Mouse (Mus musculus): ENCODE data around the gene Sema6b.

Sema6b gene

GRCm38 (mm10) chr17:56146131-56146530, 6.0 kb upstream of the Sema6b start:
- DNase-seq (ENCODE audit: low spot score in 2 of 2) = no peak

DNA sequence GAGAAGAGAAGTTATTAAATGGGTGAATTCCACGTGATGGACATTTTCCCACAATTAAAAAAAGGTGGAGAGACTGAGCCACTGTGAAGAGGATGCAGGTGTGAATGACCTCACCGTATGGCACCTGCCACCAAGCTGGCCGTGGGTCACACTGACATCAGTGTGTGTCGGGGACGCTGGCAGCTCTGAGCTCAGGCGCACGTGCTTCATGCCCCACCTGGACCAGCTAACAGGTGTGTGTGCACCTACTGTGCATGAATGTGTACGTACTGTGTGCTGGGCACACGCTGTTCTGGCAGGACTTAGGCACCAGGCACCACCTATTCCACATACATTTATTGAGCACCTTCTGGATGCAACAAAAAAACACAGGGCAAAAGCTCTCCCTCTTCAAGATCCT, 4.4 kb upstream of the Sema6b start:
- DNase-seq (ENCODE audit: low spot score in 2 of 2) = no peak

DNA sequence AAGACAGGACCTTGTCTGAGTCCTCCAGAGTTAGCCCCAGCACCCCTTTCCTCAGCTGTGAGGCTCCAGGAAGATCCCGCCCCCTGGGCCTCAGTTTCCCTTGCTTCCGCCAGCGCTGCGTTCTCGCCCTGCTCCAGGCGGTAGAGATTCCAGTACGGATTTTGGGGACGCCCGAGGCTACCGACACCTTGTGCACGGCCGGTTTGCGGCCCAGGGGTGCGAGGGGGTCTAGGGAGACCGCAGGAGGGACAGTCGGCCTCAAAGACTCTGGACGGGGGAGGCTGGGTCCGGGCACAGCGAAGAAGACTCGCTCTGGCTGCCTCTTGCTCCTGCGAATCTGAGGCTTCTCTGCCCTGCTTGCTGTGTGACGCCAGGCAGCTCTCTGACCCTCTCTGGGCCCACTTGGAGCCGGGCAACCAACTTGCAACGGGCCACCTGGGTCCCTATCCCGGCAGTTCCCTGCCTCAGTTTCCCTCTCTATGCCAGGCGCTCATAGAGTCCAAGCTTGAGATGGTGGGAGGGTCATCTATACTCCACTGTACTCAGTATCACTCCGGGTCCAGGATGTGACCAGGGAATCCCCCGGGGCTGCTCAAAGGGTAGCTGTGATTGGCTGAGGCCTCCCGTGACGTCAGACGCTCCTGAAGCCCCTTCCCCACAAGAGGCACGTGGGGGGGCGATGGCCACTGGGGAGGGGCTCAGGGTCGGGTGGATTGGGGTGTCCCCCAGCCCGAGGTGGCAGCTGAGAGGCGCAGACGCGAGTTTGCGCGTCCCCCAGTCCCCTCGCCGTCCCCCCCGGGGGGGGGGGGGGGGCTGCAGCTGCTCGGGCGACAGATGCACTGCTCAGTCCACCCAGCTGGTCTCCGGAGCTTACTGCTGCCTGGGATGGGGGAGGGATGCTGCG, 1.8 kb upstream of the Sema6b start:
- DNase-seq (ENCODE audit: low spot score in 2 of 2) = peak in 1 of 2 experiments; percentile 57

GRCm38 (mm10) chr17:56139355-56139754, 788 bp downstream of the Sema6b start:
- no peak for DNase-seq (ENCODE audit: low spot score in 2 of 2)

GRCm38 (mm10) chr17:56137839-56138613, 2.1 kb downstream of the Sema6b start:
- no peak for DNase-seq (ENCODE audit: low spot score in 2 of 2)

DNA sequence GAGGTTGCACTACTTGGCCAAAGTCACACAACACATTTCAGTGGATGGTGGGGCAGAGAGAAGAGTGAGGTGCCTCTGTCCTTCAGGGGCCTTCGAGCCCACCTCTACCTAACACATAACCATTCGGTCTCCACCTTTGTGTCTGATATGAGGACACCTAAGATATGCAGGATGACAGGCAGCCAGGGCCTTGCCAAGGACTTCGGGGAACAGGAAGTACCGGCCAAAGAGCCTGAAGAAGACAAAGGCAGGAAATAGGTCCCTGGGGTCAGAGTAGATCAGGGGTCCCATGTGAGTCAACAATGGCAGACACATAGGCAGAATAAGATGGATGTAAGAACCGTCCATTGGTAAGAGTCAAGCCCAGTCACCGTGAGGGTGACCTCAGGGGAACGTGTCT, 3.6 kb downstream of the Sema6b start:
- no peak for DNase-seq (ENCODE audit: low spot score in 2 of 2)

- DNase-seq (ENCODE audit: low spot score in 2 of 2) = no peak
These were observed 5.6 kb downstream of the Sema6b start for GRCm38 (mm10) chr17:56134463-56134971.

DNA sequence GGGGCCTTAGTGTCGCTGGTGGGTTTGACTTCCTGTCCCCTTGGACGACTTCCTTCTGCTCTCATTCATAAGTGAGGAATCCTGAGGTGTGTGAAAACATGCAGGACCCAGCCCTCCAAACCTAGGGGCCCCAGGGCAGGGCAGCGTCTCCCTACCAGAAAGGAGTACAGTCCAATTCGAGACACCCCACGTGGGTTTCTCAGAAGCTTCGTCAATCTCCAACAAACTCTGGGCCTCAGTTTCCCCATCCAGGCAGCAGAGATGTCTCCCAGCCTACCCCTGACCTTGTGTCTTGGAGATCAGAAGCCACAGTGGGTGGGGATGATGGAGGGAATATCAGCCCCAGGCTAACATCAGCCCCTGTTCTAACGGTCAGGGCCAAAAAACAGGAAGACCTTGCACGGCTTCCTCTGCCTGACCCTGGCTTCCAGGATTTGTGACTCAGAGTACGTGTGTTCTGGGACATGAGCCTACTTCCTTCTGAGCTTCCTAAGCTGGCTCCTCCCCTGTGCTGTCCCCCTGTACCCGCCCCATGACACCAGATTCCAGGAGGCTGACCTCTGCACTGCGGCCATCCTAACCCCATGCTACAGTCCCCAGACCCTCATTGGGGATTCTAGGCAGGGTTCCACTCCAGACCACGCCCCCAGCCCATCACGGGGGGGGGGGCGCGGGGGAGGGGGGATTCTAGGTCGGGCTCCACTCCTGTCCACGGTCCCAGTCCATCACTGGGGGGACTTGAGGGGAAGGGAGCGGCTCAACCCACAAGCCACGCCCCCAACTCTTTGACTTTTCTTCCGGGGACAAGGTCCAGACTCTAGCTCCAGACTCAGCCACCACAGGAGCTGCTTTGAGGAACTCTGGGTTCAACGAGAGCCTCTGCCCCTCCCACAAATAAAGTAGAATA, 6.4 kb downstream of the Sema6b start:
- DNase-seq (ENCODE audit: low spot score in 2 of 2) = no peak

- no peak for DNase-seq (ENCODE audit: low spot score in 2 of 2)
These were observed 7.5 kb downstream of the Sema6b start for GRCm38 (mm10) chr17:56132661-56133060.

- peak in 1 of 2 experiments; percentile 59 for DNase-seq (ENCODE audit: low spot score in 2 of 2)
These were observed 8.3 kb downstream of the Sema6b start for GRCm38 (mm10) chr17:56131814-56132213.

DNA sequence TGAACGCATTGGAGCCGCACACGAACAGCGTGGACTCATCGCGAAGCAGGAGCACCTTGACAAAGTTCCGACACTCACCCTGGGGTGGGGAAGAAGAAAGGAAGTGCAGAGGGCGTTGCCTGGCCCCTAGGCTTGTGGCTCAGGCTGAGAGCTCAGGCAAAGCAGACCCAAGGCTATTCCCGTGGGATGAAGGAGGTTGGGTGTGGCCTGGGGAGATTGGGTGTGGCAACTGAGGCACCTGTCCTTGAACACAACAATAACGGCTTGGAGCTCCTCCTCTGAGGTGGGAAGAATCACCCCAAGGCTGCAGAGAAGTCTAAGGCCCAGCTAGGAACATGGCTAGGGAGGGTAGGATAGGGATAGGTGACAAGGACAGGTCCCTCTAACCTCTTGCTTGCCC, 9.0 kb downstream of the Sema6b start:
- DNase-seq (ENCODE audit: low spot score in 2 of 2) = no peak

DNA sequence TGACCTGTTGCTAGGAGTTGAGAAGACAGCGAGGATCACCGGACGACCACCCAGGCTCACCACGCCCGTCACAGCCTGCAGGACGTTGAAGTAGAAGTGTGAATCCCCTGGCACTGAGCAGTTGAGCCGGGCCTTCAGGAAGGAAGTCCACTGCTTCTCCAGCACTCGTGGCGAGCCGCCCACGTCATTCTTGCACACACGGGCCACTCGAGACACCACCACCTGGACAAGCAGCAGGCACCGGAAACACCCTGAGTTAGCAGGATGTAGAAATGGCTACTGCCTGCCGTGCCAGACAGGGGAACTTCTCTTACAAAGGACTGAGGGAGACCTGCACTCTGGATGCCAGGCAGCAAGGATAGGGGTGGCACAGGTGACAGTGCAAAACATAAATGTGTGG, 11.9 kb downstream of the Sema6b start:
- no peak for DNase-seq (ENCODE audit: low spot score in 2 of 2)

DNA sequence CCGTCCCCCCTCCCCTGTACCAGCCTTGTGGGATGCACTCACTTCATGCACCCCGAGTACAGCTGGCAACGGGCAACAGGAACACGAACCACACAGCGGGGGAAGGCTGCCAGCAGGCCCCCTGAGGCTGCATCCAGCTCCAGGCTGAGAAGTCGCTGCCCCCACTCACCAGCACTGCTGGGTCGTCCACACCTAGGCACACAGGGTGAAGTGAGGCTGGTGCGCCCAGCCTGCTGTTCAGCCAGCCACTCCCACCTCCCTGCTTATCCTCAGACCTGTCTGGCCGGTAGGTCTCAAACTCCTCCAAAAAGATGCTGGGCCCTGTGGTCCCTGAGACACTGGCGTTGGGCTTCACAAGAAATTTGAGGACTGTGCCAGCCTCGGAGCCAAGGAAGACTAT, 14.0 kb downstream of the Sema6b start:
- DNase-seq (ENCODE audit: low spot score in 2 of 2) = no peak

GRCm38 (mm10) chr17:56125276-56125630, 14.9 kb downstream of the Sema6b start:
- DNase-seq (ENCODE audit: low spot score in 2 of 2) = no peak

DNA sequence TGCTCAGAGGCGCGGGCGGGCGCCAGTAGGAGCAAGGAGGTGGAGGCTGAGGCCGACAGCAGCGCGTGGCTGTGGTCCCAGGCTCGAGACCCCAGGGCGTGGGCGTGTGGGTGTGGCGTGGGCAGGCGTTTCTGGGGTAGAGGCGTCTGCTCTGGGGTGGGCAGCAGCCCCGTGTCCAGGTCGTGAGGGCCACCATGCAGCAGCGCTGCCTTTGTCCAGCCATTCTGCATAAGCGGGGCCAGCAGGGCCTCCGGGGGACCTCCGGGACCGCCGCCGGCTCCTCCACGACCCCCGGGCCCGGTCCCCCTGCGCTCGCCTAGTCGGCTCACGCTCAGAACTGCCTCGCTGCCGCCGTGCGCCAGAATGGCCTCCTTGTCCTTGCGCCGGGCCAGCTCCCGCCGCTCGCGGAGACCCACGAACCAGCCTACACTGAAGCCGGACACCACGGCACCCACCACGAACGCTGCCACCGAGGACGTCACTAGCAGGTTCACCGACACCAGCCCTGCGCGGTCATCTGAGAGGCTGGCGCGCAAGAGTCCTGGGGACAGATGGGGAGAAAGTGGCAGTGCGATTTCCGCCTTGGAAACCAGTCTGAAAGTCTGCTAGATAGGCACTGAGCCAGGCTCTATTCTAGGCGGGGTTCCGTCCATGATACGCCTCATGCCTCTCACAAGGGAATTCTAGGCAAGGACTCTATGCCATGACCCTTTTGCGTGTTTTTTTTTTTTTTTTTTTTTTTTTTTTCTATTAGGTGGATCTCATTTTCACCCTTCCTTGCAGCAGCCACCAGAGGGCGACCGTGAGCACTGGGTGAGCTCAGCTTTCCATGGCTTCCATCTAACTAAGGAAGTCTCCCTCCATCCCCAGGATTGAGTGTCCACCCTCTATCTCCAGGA, 15.5 kb downstream of the Sema6b start:
- no peak for DNase-seq (ENCODE audit: low spot score in 2 of 2)

GRCm38 (mm10) chr17:56123681-56124340, 16.3 kb downstream of the Sema6b start:
- no peak for DNase-seq (ENCODE audit: low spot score in 2 of 2)

- no peak for DNase-seq (ENCODE audit: low spot score in 2 of 2)
These were observed 17.0 kb downstream of the Sema6b start for GRCm38 (mm10) chr17:56123161-56123560.

- no peak for DNase-seq (ENCODE audit: low spot score in 2 of 2)
These were observed 18.3 kb downstream of the Sema6b start, which contains the start of gene Lrg1 for GRCm38 (mm10) chr17:56121826-56122225. TSS of gene Lrg1 (minus strand) at chr17:56122001.

GRCm38 (mm10) chr17:56119981-56120880, 19.9 kb downstream of the Sema6b start:
- no peak for DNase-seq (ENCODE audit: low spot score in 2 of 2)

Data from frontal cortex, postnatal 25 days (tissue).